Mouse (Mus musculus) liver, embryonic 13.5 days (tissue): ENCODE measurements around the gene Gm34653. TPM values are rescaled to one million over a fixed set of nuclear protein-coding genes. Genes with fewer than 3 reads are reported as not detected.

Experiments
- ATAC-seq: fragments of 200-750 bp; cut with Nextera tagmentation; 2 replicates; pipeline ENCODE4 v1.8.0; 2017; ENCODE audit warnings: low read depth, mild to moderate bottlenecking, moderate number of reproducible peaks, moderate library complexity
- DNase-seq: peaks from one replicate; pipeline ENCODE4 v3.0.0; 2022
- H3K27ac ChIP-seq: fragments of 300-500 bp; sonication (generic); 2 replicates; pipeline ENCODE4 v1.5.1; 2015; ENCODE audit warnings: moderate library complexity, mild to moderate bottlenecking, inconsistent platforms
- H3K27me3 ChIP-seq: fragments of 300-500 bp; sonication (generic); 2 replicates; pipeline ENCODE4 v1.6.1; 2015; ENCODE audit warnings: mild to moderate bottlenecking, inconsistent platforms
- H3K36me3 ChIP-seq: fragments of 300-500 bp; sonication (generic); 2 replicates; pipeline ENCODE4 v1.6.1; 2015; ENCODE audit warnings: mild to moderate bottlenecking, inconsistent platforms
- H3K4me1 ChIP-seq: fragments of 300-500 bp; sonication (generic); replicated peaks from 2 replicates; pipeline ENCODE4 v1.6.1; 2015; ENCODE audit warnings: inconsistent platforms
- H3K4me2 ChIP-seq: fragments of 300-500 bp; sonication (generic); 2 replicates; pipeline ENCODE4 v1.6.1; 2015; ENCODE audit warnings: inconsistent platforms, mild to moderate bottlenecking, moderate library complexity
- H3K4me3 ChIP-seq: fragments of 300-500 bp; sonication (generic); replicated peaks from 2 replicates; pipeline ENCODE4 v1.5.1; 2015; ENCODE audit warnings: mild to moderate bottlenecking, inconsistent platforms
- H3K9ac ChIP-seq: fragments of 300-500 bp; sonication (generic); 2 replicates; pipeline ENCODE4 v1.6.1; 2015; ENCODE audit warnings: mild to moderate bottlenecking, inconsistent platforms
- H3K9me3 ChIP-seq: fragments of 300-500 bp; sonication (generic); replicated peaks from 2 replicates; pipeline ENCODE4 v1.6.1; 2016; ENCODE audit warnings: inconsistent platforms
- WGBS: fragments of 180-500 bp; shearing (Covaris S2); methylation state at CpG from one replicate; pipeline ENCODE4 v1.1.7; 2015; ENCODE audit not compliant: insufficient replicate concordance; 5-methylcytosine and 5-hydroxymethylcytosine counted together
- polyA plus RNA-seq: library from polyadenylated mRNA; unstranded; fragments of >200 nt; fragmentation: Nextera tagmentation; extraction: Ambion mirVana; gene quantifications from 2 replicates; pipeline ENCODE4 v1.2.1, GENCODE M21; 2015

Gene Gm34653
- polyA plus RNA-seq, 1 experiment from 2014 or later: 0.08 TPM

- no peak overlapping the region for H3K4me2 ChIP-seq
- H3K9me3 ChIP-seq: no peaks in the 10 kb centered on the region
- peaks cover 99% of the 10 kb centered on the region for H3K36me3 ChIP-seq
- ATAC-seq (no peak), DNase-seq (no peak)
- H3K9ac ChIP-seq: no peak overlapping the region
- no peak overlapping the region for H3K27ac ChIP-seq
- WGBS: 93% methylated on average over 4 of the region's 4 CpGs
- no peak overlapping the region for H3K4me3 ChIP-seq
- H3K27me3 ChIP-seq: no peaks in the 10 kb centered on the region
- peaks cover 11% of the 10 kb centered on the region for H3K4me1 ChIP-seq
These were observed 22.5 kb downstream of the Gm34653 start for GRCm38 (mm10) chr2:34855265-34855664.

- H3K4me2 ChIP-seq: no peak overlapping the region
- ATAC-seq: peak; percentile 41; the same call in 1 of the 2 replicates
- H3K27me3 ChIP-seq: no peaks in the 10 kb centered on the region
- peak; percentile 23 for DNase-seq
- no peak overlapping the region for H3K9ac ChIP-seq
- H3K4me3 ChIP-seq: no peak overlapping the region
- no peaks in the 10 kb centered on the region for H3K9me3 ChIP-seq
- 43% methylated on average over 8 of the region's 8 CpGs for WGBS
- peaks cover 11% of the 10 kb centered on the region for H3K4me1 ChIP-seq
- H3K36me3 ChIP-seq: peaks cover 93% of the 10 kb centered on the region
- no peak overlapping the region for H3K27ac ChIP-seq
These were observed 24.9 kb downstream of the Gm34653 start for GRCm38 (mm10) chr2:34857728-34858127.

GRCm38 (mm10) chr2:34869680-34870079, 36.9 kb downstream of the Gm34653 start:
- peaks cover 21% of the 10 kb centered on the region for H3K27me3 ChIP-seq
- peak overlapping the region; percentile 86 for H3K4me3 ChIP-seq
- H3K9me3 ChIP-seq: no peaks in the 10 kb centered on the region
- DNase-seq (peak; percentile 74), ATAC-seq (peak; percentile 83)
- WGBS: 9% methylated on average over 5 of the region's 5 CpGs
- H3K27ac ChIP-seq: peak overlapping the region; percentile 97
- peak overlapping the region; percentile 84 for H3K4me2 ChIP-seq
- peaks cover 38% of the 10 kb centered on the region for H3K36me3 ChIP-seq
- H3K4me1 ChIP-seq: peaks cover 41% of the 10 kb centered on the region
- H3K9ac ChIP-seq: peak overlapping the region; percentile 94

GRCm38 (mm10) chr2:34870520-34871474, 38.0 kb downstream of the Gm34653 start:
- Histone ChIP-seq H3K9me3 (no peaks in the 10 kb centered on the region), H3K9ac (peak overlapping the region; percentile 94), H3K4me1 (peaks cover 41% of the 10 kb centered on the region), H3K27ac (peak overlapping the region; percentile 97), H3K27me3 (peaks cover 30% of the 10 kb centered on the region), H3K4me3 (peak overlapping the region; percentile 86), H3K36me3 (peaks cover 27% of the 10 kb centered on the region), H3K4me2 (peak overlapping the region; percentile 84)
- DNase-seq (peak; percentile 99), ATAC-seq (peak; percentile 90)
- under 1% methylated on average over 67 of the region's 67 CpGs for WGBS

GRCm38 (mm10) chr2:34874271-34874670, 41.5 kb downstream of the Gm34653 start, which contains the start of gene Cutal:
Gene Cutal, plus strand, starts transcription at chr2:34874396.
- 11% methylated on average over 14 of the region's 14 CpGs for WGBS
- peak within 1 kb of the TSS; percentile 46 for H3K4me3 ChIP-seq
- peak within 1 kb of the TSS; percentile 55 for H3K27ac ChIP-seq
- peak within 1 kb of the TSS; percentile 42 for H3K4me2 ChIP-seq
- H3K36me3 ChIP-seq: no peaks in the 10 kb centered on the region
- H3K27me3 ChIP-seq: peaks cover 45% of the 10 kb centered on the region
- H3K4me1 ChIP-seq: peaks cover 21% of the 10 kb centered on the region
- no peak for ATAC-seq
- peak within 1 kb of the TSS; percentile 39 for H3K9ac ChIP-seq
- H3K9me3 ChIP-seq: no peaks in the 10 kb centered on the region
- DNase-seq: no peak

- 22% methylated on average over 8 of the region's 8 CpGs for WGBS
- peak within 1 kb of the TSS; percentile 39 for H3K9ac ChIP-seq
- H3K27me3 ChIP-seq: peaks cover 45% of the 10 kb centered on the region
- peak within 1 kb of the TSS; percentile 46 for H3K4me3 ChIP-seq
- DNase-seq (no peak), ATAC-seq (no peak)
- H3K4me2 ChIP-seq: peak within 1 kb of the TSS; percentile 42
- no peaks in the 10 kb centered on the region for H3K36me3 ChIP-seq
- peaks cover 15% of the 10 kb centered on the region for H3K4me1 ChIP-seq
- H3K27ac ChIP-seq: peak within 1 kb of the TSS; percentile 55
- H3K9me3 ChIP-seq: no peaks in the 10 kb centered on the region
These were observed 42.1 kb downstream of the Gm34653 start, which contains the start of gene Psmd5 for GRCm38 (mm10) chr2:34874816-34875345. Gene Psmd5, minus strand, starts transcription at chr2:34874968.

GRCm38 (mm10) chr2:34880054-34880453, 47.2 kb downstream of the Gm34653 start:
- no peak overlapping the region for H3K4me2 ChIP-seq
- no peaks in the 10 kb centered on the region for H3K36me3 ChIP-seq
- WGBS: 73% methylated on average over 10 of the region's 10 CpGs
- DNase-seq (no peak), ATAC-seq (no peak)
- no peaks in the 10 kb centered on the region for H3K9me3 ChIP-seq
- no peaks in the 10 kb centered on the region for H3K4me1 ChIP-seq
- H3K9ac ChIP-seq: no peak overlapping the region
- no peak overlapping the region for H3K27ac ChIP-seq
- peaks cover 37% of the 10 kb centered on the region for H3K27me3 ChIP-seq
- no peak overlapping the region for H3K4me3 ChIP-seq

- ATAC-seq (no peak), DNase-seq (no peak)
- Histone ChIP-seq H3K9me3 (no peaks in the 10 kb centered on the region), H3K4me2 (no peak overlapping the region), H3K4me3 (no peak overlapping the region), H3K27ac (no peak overlapping the region), H3K36me3 (no peaks in the 10 kb centered on the region), H3K4me1 (no peaks in the 10 kb centered on the region), H3K27me3 (peaks cover 31% of the 10 kb centered on the region), H3K9ac (no peak overlapping the region)
- 72% methylated on average over 2 of the region's 2 CpGs for WGBS
These were observed 50.0 kb downstream of the Gm34653 start for GRCm38 (mm10) chr2:34882757-34883156.

- DNase-seq (no peak), ATAC-seq (peak; percentile 57)
- WGBS: 44% methylated on average over 5 of the region's 5 CpGs
- Histone ChIP-seq H3K4me3 (no peak overlapping the region), H3K9ac (no peak overlapping the region), H3K4me2 (no peak overlapping the region), H3K27ac (no peak overlapping the region), H3K4me1 (no peaks in the 10 kb centered on the region), H3K27me3 (peaks cover 27% of the 10 kb centered on the region), H3K36me3 (no peaks in the 10 kb centered on the region), H3K9me3 (no peaks in the 10 kb centered on the region)
These were observed 50.4 kb downstream of the Gm34653 start for GRCm38 (mm10) chr2:34883190-34883589.

- Histone ChIP-seq H3K36me3 (no peaks in the 10 kb centered on the region), H3K27me3 (peaks cover 27% of the 10 kb centered on the region), H3K4me3 (no peak overlapping the region), H3K9ac (no peak overlapping the region), H3K4me1 (no peaks in the 10 kb centered on the region), H3K9me3 (no peaks in the 10 kb centered on the region), H3K4me2 (no peak overlapping the region), H3K27ac (no peak overlapping the region)
- no peak for DNase-seq
- no peak for ATAC-seq
- WGBS: 68% methylated on average over 2 of the region's 2 CpGs
These were observed 51.4 kb downstream of the Gm34653 start for GRCm38 (mm10) chr2:34884186-34884585.
